Mouse (Mus musculus): Measurements from ENCODE around the gene Acvrl1.

Gene Acvrl1

DNA sequence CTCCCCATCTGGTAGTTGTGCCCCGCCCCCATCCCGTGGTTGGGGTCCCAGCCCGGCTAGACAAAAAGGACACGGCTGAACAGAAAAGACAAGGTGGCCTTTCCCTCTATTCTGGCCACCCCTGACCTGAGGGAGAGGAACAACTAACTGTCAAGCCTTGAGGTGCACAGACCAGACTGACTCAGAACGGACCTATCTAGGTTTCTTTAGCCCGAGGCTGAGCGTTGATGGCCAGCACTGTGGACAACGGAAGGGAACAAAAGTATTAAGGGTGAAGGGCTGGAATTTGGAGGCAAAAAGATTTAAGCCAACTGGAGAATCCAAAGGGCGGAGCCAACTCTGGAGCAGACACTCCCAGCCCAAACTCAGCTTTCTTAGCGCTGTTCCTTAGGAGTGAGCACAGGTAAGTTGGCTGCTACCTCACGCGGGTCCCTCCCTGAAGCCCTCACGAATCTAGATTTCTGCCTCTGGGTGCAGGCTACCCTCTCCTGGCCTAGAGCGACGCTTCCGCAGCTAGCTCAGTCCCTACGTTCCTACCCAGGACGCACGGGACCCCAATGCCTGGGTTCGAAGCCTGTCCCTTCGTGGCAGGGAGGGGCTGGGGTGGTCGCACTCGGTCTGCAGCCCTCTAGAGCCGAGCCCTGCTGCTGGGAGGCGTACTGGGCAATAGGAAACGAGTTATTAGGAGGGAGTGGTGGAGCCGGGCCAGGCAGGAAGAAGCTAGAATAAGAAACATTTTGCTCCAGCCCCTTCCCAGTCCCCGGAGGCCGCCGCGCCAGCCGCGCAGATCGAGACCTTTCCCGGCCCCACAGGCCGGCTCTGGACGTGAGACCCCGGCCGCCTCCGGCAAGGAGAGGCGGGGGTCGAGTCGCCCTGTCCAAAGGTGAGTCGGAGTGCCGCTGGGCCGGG is at the start of gene Acvrl1:
Gene Acvrl1 (plus strand): TSS at position 342 of the 909 bp plus-strand sequence.
- in situ Hi-C loops (cut with MboI), result no loop called here

DNA sequence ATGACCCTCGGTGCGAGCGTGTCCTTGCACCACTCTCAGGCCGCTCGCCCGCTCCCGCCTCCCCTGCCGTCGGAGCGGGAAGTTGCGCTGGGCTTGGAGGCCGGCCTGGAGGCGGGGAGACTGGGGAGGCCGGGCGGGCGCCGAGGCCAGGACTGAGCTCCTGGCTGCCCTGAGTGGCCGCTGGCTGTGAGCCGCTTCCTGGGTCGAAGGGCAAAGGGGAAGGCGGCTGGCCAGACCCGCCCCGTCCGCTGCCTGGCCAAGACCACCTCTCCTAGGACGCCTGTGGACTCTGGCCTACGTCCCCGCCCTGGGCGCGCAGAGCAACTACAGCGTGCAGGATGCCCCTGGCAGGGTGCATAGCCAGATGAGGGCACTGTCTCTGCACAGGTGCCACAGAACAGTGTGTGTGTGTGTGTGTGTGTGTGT is 49.6 kb upstream of the Acvrl1 start:
- in situ Hi-C loops (cut with MboI), result no loop called here

DNA sequence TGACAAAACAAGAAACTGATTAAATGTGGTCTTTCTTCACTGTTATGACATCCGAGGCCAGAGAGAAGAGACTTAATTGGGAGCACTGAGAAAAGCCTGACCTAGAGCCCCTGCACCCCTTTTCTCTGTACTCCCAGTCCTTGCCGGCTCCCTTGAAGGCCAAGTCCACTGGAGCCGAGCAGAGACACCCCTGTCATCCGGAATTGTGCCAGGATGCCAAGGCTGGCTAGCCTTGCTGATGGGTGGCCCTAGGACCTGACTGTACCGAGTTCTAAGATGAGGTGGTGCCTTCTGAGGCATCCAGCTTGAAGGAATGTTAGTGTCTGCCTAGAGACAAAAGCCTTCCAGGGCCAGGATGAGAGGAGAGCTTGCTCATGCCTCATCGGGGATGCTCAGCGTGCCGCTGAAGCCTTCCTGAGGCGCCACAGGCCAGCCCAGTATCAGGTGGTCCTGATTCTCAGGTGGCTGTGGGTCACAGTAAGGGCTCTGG is 48.2 kb upstream of the Acvrl1 start:
- in situ Hi-C loops (cut with MboI), result no loop called here

GRCm38 (mm10) chr15:101081035-101081548 is 47.2 kb upstream of the Acvrl1 start:
- in situ Hi-C loops (cut with MboI), result no loop called here

GRCm38 (mm10) chr15:101082236-101082635 is 46.1 kb upstream of the Acvrl1 start:
- in situ Hi-C loops (cut with MboI), result no loop called here

DNA sequence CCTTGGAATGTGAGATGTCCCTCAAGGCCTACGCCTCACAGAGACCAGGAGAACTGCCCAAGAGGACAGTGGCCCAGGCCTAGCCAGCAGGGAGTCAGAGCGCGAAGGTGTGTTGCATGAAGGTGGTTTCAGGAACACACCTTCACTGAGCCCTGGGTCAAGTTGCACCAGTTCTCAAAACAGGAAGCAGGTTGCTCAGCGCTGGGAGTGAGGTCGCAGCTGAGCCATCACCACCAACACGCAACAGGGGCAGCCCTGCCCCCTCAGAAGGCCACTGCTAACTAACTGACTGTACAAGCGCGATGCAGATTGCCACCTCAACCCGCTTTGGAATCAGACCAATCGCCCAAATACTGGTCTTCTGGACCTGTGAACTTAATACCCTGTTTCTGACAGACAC is 43.8 kb upstream of the Acvrl1 start:
- in situ Hi-C loops (cut with MboI), result no loop called here

DNA sequence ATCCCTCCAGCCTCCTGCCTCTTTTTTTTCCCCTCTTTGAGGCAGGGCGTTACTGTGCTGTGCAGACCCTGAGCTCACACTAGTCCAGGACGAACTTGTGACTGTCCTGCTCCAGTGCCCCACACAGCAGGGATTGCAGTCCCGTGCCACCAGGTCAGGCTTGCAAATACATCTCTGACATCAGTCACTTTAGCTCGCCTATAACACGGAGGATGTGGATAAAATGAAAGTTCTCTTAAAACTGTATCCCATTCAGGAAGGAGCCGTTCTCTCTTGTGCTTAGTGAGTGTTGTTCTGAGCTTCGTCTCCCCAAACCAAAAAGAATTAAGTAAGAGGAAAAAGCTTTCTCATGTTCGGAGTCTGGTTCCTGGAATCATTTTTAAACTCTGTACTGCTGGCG is 41.9 kb upstream of the Acvrl1 start:
- in situ Hi-C loops (cut with MboI), result no loop called here

DNA sequence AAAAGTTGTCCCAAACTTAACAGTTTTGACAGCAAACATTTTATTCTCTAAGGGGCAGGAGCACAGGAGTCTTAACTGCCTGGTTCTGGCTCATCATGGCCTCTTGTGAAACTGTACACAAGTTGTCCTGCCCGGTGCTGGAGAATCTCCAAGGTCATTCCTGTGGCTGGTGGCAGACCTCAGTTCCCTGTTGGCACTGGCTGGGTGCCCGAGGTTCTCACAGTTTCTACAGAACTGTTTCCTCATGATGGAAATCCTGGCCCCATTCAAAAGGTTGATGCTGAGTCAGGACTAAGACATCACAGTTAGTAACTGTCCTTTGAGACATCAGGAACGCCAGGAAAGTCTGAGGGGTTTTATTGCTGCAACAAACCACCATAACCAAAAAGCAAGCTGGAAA is 41.4 kb upstream of the Acvrl1 start:
- in situ Hi-C loops (cut with MboI), result no loop called here

GRCm38 (mm10) chr15:101088291-101088690 is 40.0 kb upstream of the Acvrl1 start:
- in situ Hi-C loops (cut with MboI), result no loop called here

DNA sequence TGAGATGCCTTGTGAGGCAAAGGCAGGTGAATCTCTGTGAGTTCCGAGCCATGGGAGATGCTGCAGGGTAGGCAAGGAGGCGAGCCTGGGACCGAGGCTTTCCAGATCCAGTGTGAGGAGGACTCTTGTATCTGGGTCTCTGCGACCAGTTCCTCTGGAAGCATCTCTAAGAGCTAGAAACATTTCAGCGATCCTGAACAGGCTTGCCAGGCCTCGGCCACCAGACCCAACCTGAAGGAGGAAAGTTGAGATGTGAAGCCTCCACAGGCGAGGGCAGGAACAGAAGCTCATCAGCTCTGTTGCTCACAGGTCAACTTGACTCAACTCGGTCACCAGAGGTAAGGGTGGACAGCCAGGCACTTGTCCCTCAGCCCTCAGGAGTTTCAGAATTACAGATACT is 36.8 kb upstream of the Acvrl1 start:
- in situ Hi-C loops (cut with MboI), result no loop called here

GRCm38 (mm10) chr15:101092121-101092828 is 36.0 kb upstream of the Acvrl1 start:
- in situ Hi-C loops (cut with MboI), result no loop called here

- in situ Hi-C loops (cut with MboI), result no loop called here
Observed at GRCm38 (mm10) chr15:101092829-101093648, 35.3 kb upstream of the Acvrl1 start.

DNA sequence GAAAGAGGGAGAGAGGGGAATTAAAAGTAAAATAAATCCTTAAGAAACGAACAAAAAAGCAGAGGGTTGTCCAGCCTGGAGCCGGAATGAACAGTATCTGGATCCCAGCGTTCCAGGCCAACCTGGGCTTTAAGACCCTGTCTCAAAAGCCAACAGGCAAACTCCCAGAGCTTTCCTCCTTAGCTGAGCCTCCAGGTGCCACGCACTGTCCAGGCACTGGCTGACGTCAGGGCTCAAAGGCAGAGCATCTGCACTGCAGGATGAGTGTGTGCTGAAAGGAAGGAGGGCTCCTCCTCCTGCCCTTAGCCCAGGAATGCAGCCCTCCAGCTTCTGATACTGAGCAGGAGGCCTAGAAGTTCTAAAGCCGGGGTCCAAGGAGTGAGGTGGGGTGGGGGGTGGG is 34.3 kb upstream of the Acvrl1 start:
- in situ Hi-C loops (cut with MboI), result no loop called here

DNA sequence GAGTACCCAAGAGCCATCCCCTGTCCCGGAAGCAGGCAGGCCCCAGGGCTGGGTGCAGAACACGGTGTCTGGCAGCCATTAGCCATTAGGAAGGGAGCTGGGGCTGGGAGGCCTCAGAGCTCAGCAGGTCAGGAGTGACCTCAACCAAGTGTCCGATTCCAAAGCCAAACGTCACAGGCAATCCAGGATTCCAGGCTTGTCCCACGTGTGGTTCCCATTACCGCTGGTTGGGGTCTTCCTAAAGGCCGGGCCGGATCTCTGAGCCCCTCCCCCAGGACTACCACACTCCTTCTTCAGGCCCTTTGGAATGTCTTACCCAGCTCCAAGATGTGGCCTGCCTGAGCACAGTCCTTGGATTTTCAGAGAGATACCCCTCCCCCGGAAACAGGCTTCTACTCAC is 33.3 kb upstream of the Acvrl1 start:
- in situ Hi-C loops (cut with MboI), result no loop called here

GRCm38 (mm10) chr15:101095392-101095791 is 32.9 kb upstream of the Acvrl1 start:
- in situ Hi-C loops (cut with MboI), result no loop called here

DNA sequence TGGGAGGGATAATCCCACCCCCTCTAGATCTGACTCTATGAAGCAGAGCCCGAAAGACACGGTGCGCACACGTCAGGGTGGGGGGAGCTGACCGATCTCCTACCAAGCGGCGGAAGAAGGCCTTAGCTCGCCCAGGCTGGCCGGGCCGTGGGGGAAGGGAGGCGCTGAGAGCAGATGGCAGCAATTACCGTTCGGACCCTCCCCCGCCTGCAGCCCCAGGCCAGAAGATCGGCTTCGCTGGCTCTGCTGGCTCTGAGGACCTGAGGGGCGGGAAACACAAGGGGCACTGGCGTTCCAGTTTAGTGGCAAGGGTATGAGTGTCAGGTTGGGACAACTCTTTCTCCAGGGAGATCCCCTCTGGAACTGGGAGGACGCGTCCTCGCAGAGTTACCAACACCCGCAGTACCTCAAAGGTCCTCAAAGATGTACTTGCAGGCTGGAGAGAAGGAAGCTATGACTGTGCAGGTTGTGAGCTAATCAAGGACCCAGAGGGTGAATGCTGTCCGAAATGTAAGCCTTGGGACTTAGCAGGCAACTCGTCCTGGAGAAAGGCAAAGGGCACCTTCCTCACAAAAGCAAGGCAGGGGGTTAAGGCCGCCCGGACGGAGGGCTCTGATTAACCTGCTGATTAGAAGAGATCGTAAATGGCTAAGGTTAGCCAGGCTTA is 30.2 kb upstream of the Acvrl1 start:
- in situ Hi-C loops (cut with MboI), result no loop called here

- in situ Hi-C loops (cut with MboI), result no loop called here
Observed at GRCm38 (mm10) chr15:101100996-101101395, 27.3 kb upstream of the Acvrl1 start.

DNA sequence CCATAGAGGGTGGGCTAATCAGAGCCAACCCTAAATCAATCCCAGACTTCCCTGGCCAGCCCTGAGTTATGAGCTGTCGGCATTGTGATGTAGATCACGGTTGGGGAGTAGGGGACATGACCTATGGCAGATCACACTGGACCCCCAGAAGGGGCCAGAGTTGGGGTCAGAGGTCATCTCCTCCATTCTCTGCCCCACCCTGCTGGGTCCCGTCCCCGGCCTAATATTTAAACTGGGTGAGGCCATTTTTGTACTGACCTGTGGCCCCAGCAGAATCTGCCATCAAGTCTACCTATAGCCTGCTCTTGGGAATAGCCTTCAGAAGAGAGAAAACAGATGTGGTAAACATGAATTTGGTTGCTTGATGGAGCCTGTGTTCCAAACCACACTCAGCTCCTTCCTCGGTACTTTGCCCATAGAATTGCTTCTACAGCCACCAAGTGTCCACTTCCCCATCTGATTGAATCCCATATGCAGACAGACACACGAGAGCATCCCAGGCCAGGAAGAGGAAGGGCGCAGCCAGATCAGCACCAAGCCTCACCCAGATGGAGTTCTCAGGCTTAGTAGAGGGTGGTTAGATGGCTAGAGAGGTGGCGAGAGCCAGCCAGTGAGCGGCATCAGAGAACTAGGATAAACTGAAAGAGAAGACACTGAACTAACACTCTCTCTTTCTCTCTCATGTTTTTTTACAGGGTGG is 24.6 kb upstream of the Acvrl1 start:
- in situ Hi-C loops (cut with MboI), result no loop called here

DNA sequence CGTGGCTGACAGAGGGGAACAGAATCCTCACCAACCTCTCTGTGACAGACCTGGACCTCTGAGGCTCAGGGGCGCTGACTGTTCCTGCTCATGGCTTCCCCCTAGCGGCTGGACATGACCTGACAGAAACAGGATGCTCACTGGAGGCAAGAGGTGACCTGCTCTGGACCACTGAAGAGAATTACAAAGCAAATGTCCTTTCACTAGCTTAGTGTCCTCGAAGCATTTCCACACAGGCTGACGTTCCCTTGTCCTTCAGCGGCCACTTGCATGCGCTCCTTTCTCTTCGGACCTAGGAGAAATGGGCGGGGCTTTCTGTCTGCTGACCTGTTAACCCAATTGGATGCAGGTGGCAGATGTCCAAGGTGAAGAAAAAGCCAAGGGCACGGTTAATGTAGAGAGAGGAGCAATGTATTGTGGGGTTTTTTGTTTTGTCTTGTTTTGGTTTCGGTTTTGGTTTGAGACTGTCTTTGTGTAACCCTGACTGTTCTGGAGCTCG is 22.8 kb upstream of the Acvrl1 start:
- in situ Hi-C loops (cut with MboI), result no loop called here

- in situ Hi-C loops (cut with MboI), result no loop called here
Observed at GRCm38 (mm10) chr15:101106011-101106410, 22.3 kb upstream of the Acvrl1 start.

Measured in mature B cell (primary cell).